Mouse (Mus musculus): ENCODE data around the gene Grin2b.

Gene Grin2b

GRCm38 (mm10) chr6:135805436-135805835 is 367.9 kb downstream of the Grin2b start:
- DNase-seq (ENCODE audit: low read depth, low spot score), result no peak

- no peak for DNase-seq (ENCODE audit: low read depth, low spot score)
Measured at GRCm38 (mm10) chr6:135799949-135800348, 373.4 kb downstream of the Grin2b start.

- no peak for DNase-seq (ENCODE audit: low read depth, low spot score)
Measured at GRCm38 (mm10) chr6:135798202-135798992, 374.9 kb downstream of the Grin2b start.

GRCm38 (mm10) chr6:135797371-135798033 is 375.8 kb downstream of the Grin2b start:
- no peak for DNase-seq (ENCODE audit: low read depth, low spot score)

GRCm38 (mm10) chr6:135796911-135797310 is 376.4 kb downstream of the Grin2b start:
- no peak for DNase-seq (ENCODE audit: low read depth, low spot score)

- no peak for DNase-seq (ENCODE audit: low read depth, low spot score)
Measured at GRCm38 (mm10) chr6:135791412-135791811, 381.9 kb downstream of the Grin2b start.

- DNase-seq (ENCODE audit: low read depth, low spot score), result no peak
Measured at GRCm38 (mm10) chr6:135789603-135790170, 383.6 kb downstream of the Grin2b start.

- DNase-seq (ENCODE audit: low read depth, low spot score), result peak; percentile 19
Measured at GRCm38 (mm10) chr6:135774670-135775069, 398.6 kb downstream of the Grin2b start.

GRCm38 (mm10) chr6:135767572-135767971 is 405.7 kb downstream of the Grin2b start:
- no peak for DNase-seq (ENCODE audit: low read depth, low spot score)

GRCm38 (mm10) chr6:135758735-135759134 is 414.6 kb downstream of the Grin2b start:
- DNase-seq (ENCODE audit: low read depth, low spot score), result no peak

GRCm38 (mm10) chr6:135756075-135756474 is 417.2 kb downstream of the Grin2b start:
- DNase-seq (ENCODE audit: low read depth, low spot score), result no peak

- DNase-seq (ENCODE audit: low read depth, low spot score), result peak; percentile 77
Measured at GRCm38 (mm10) chr6:135748412-135749076, 424.8 kb downstream of the Grin2b start.

GRCm38 (mm10) chr6:135745606-135746005 is 427.7 kb downstream of the Grin2b start:
- no peak for DNase-seq (ENCODE audit: low read depth, low spot score)

GRCm38 (mm10) chr6:135734227-135734732 is 439.0 kb downstream of the Grin2b start:
- no peak for DNase-seq (ENCODE audit: low read depth, low spot score)

GRCm38 (mm10) chr6:135727106-135727505 is 446.2 kb downstream of the Grin2b start:
- DNase-seq (ENCODE audit: low read depth, low spot score), result no peak

- DNase-seq (ENCODE audit: low read depth, low spot score), result no peak
Measured at GRCm38 (mm10) chr6:135721706-135722105, 451.6 kb downstream of the Grin2b start.

GRCm38 (mm10) chr6:135714906-135715305 is 458.4 kb downstream of the Grin2b start:
- peak; percentile 81 for DNase-seq (ENCODE audit: low read depth, low spot score)

GRCm38 (mm10) chr6:135714236-135714635 is 459.1 kb downstream of the Grin2b start:
- peak; percentile 94 for DNase-seq (ENCODE audit: low read depth, low spot score)

GRCm38 (mm10) chr6:135713716-135714115 is 459.6 kb downstream of the Grin2b start:
- peak; percentile 90 for DNase-seq (ENCODE audit: low read depth, low spot score)

GRCm38 (mm10) chr6:135706850-135707522 is 466.3 kb downstream of the Grin2b start:
- peak; percentile 97 for DNase-seq (ENCODE audit: low read depth, low spot score)

- peak; percentile 83 for DNase-seq (ENCODE audit: low read depth, low spot score)
Measured at GRCm38 (mm10) chr6:135703655-135704054, 469.7 kb downstream of the Grin2b start.

All from R1 (cell line).